Mouse (Mus musculus) megakaryocyte, embryonic 14.5 days (primary cell): ENCODE data around the gene Rtl10.

Source experiments
- FLI1 ChIP-seq: IDR thresholded peaks from 2 replicates; pipeline ENCODE4 v1.6.1; 2012; ENCODE audit warnings: low read length, inconsistent platforms, mixed read lengths
- GATA1 ChIP-seq: IDR thresholded peaks from 3 replicates; pipeline ENCODE4 v1.6.1; 2012; ENCODE audit warnings: mixed read lengths, low read length, inconsistent platforms, borderline replicate concordance

DNA sequence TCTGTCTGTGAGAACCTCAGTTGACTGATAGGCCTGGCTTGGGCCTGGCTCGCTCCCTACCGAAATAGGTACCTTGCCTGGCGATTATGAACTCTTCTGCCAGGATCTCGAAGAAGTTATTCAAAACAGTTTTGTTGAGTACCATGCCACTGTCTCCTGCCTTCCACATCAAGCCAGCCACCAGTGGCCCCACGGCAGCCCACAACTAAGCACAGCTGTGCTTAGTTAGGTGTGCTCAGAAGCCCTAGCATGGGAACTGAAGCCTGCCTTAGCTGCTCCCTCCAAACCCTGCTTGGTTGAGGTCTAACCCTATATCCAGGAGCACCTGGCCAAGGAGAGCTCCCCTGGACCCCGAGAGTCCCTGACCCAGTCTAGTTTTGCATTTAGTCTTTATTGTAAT is 2.8 kb downstream of the Rtl10 start:
- TF ChIP-seq GATA1 (no peak), FLI1 (no peak)
